Mouse (Mus musculus): ENCODE measurements around the gene Radil. TPM values are rescaled to one million over a fixed set of nuclear protein-coding genes. Genes with fewer than 3 reads are reported as not detected.

The Radil gene
- polyA plus RNA-seq, 1 experiment from 2014 or later: 4.9 TPM

Other genes starting within 250 kb of the Radil start
- 3.7 and 5.3 TPM in 2 replicates for gene Foxk1, start 149.6 kb downstream of the Radil start, polyA plus RNA-seq (2016; fragmentation: Nextera tagmentation; extraction: Ambion mirVana)
- 12.3 and 14.6 TPM in 2 replicates for gene Ap5z1, start 87.2 kb downstream of the Radil start, polyA plus RNA-seq (2016; fragmentation: Nextera tagmentation; extraction: Ambion mirVana)
- 0.15 and 0.20 TPM in 2 replicates for gene Papolb, start 21.0 kb downstream of the Radil start, polyA plus RNA-seq (2016; fragmentation: Nextera tagmentation; extraction: Ambion mirVana)
- 4.8 and 7.3 TPM in 2 replicates for gene Mmd2, start 57.7 kb upstream of the Radil start, polyA plus RNA-seq (2016; fragmentation: Nextera tagmentation; extraction: Ambion mirVana)
- 56.2 and 60.9 TPM in 2 replicates for gene Wipi2, start 76.6 kb upstream of the Radil start, polyA plus RNA-seq (2016; fragmentation: Nextera tagmentation; extraction: Ambion mirVana)
- gene Slc29a4, start 141.4 kb upstream of the Radil start, polyA plus RNA-seq (2016; fragmentation: Nextera tagmentation; extraction: Ambion mirVana): 22.8 and 32.6 TPM in 2 replicates